Mouse (Mus musculus) adrenal gland, postnatal 14 days (tissue): Measurements from ENCODE around the gene Plekha7. TPM values are rescaled to one million over a fixed set of nuclear protein-coding genes. Genes with fewer than 3 reads are reported as not detected.

ENCODE experiments used
- DNase-seq: peaks from one replicate; pipeline ENCODE4 v3.0.0; 2021; ENCODE audit warnings: mixed read lengths
- total RNA-seq: library from RNA; stranded (reverse); gene quantifications from 2 replicates; pipeline ENCODE4 v1.2.3, GENCODE M21; 2021

Gene Plekha7
- total RNA-seq, 1 experiment from 2014 or later: 10.3 TPM

DNA sequence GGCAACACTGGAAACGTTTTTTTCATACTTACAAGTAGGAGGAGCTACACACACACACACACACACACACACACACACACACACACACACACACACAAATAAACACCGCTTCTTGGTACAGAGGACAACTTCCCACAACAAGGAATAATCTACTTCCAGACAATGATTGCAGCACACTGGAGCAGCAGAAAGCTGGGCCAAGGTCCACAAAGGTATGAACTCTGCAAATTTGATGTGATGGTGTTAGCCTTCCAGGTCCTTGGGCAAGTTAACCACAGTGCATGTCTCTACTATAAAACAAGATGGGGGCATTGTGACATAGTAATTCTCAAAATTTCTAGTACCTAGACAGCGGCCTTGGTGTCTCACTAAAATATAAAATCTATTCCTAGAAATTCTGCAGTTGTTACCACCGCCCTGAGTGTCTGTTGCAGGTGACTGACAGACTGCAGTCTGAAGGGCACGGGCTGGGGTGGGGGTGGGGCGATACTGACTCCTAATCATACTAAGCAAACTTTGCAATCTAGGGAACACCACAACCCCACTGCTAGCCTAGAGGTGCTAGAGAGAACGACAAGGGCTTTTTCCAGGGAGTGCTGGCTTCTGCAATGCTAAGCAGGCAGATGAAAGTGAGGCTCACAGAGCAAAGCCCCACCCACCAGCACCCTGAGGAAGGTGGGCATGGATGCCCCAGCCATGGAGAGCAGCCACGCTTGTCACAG, 85.7 kb downstream of the Plekha7 start:
- DNase-seq: no peak

DNA sequence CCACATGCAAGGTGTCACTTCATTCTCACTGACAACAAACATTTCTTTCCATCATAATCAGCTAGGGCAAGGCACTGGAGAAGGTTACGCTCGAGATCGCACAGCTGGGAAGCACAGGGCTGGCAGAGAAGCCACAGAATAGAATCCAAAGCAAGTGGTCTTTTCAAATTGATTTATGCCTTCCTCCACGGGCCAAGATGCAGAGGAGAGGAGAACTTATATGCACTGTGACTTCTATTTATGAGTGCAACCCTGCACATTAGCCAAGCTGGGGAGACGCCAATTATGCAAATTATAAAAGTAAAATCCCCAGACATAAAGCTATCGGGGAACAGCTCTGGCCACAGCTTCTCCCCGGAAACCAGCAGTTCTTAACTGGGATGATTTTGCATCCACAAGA, 86.3 kb downstream of the Plekha7 start:
- DNase-seq: no peak

DNA sequence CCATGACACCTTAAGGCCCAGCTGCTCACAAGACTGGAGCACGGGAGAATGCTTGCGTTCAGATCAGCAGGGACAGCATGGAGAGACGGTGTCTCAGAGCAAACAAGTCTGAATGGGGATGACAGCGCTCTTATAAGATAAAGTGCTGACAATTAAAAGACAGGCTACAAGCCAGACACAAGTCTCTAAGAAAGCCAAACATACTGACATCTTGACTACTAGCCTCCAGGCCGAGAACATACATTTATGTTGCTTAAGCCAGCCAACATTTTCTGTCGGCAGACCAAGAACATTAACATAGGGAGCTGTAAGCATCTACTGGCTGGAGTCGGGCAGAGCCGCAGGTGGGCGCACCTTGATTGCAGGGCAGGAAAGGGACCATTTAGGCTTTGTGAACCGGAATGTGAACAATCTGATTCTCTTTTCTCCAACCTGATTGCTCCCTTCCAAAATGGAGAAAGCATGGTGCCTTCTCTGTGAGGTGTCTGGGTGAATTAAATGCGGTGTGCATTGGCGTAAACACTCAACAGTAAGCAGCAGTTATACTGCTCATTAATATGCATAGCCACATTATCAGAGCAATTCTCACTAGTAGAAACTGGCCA, 88.0 kb downstream of the Plekha7 start:
- DNase-seq: no peak

GRCm38 (mm10) chr7:116217747-116218146, 90.4 kb downstream of the Plekha7 start:
- DNase-seq: no peak

DNA sequence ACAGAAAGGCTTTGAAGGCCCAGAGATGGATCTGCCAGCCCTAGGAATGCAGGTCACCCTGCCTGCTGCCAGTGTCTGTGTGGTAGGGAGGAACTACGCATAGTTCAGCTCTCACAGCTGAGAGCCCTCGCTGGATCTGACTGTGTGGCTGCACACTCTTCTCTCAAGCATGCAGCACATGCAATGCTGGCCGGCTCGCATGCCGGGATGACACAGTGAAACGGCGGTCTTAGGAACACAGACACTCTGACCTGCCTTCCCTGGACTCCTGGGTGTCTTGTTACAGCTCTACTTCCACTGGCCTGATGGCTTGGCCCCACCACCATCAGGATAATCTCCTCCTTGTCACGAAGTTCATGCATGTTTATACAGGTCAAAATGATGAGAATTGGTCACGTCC, 96.3 kb downstream of the Plekha7 start:
- DNase-seq: no peak

- DNase-seq: no peak
Observed at GRCm38 (mm10) chr7:116209926-116210631, 98.1 kb downstream of the Plekha7 start.

GRCm38 (mm10) chr7:116208880-116209279, 99.3 kb downstream of the Plekha7 start:
- no peak for DNase-seq

DNA sequence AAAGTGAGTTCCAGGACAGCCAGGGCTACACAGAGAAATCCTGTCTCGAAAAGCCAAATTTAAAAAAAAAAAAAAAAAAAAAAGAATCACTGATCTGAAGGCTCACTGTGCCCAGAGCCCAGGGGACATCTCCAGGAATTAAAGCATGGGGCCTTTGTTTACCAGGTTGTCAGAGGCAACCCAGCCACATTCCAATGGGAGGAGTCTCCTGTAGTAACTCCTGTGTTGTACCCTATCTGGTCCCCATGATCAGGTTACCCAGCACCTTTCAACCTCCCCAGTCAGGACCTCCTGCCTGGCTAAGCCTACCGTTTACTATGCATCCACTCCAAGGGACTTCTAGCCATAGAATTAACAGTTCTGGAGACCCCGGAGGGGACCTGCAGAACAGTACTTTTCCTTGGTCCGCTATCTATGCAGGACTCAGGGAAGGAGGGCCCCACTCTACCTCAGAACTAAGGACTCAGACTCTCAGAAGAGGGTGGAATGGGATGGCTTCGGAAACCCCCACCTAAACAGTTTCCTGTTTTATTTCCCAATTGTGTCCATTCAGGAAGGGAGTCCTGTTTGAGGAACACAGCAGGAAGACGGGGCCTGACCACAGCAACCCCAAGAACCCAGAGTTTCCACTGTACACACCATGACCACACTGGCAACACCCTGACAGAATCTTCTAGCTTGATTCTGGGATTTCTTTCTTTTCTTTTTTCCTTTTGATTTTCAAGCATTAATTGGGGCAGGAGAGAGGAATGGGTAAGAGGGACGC, 101.2 kb downstream of the Plekha7 start:
- no peak for DNase-seq

DNA sequence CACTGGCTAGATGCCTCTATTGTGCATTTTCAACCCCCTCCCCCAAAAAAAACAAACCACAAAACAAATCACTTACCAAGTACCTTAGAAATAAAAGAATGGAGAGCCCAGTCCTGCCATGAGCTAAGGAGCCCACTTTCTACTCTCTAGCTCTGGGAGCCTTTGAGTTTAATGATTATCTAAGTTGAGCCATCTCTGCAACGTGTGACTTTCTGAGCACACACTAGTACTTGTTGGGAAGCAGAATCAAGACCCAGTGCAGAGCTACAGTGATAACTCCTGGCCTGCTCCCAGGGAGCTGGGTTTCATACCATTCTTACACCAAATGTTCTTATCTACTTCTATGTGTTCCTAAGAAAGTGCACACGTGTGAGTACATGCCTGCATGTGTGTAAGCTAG, 102.7 kb downstream of the Plekha7 start:
- no peak for DNase-seq

GRCm38 (mm10) chr7:116202033-116202681, 106.0 kb downstream of the Plekha7 start:
- DNase-seq: peak; percentile 15

DNA sequence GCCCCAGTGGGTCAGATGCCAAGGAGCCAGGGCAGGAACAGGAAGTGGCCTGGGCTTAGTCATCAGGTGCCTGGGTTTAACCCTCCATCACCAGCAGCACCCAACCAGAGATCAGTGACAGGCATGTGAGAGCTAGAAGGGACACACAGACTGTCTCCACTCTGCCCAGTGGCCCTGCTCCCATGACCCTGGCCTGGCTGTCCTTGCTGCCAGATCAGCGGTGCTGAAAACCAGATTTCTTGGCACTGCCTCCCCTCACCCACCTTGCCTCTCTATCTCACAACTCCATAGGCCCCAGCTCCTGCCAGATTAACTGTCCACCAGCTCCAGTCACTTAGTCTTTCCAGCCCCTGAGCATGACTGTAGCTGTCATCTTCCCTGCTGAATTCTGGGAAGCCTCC, 107.2 kb downstream of the Plekha7 start:
- DNase-seq: peak; percentile 54

GRCm38 (mm10) chr7:116200544-116200943, 107.6 kb downstream of the Plekha7 start:
- DNase-seq: no peak

GRCm38 (mm10) chr7:116198902-116199301, 109.3 kb downstream of the Plekha7 start:
- DNase-seq: no peak

DNA sequence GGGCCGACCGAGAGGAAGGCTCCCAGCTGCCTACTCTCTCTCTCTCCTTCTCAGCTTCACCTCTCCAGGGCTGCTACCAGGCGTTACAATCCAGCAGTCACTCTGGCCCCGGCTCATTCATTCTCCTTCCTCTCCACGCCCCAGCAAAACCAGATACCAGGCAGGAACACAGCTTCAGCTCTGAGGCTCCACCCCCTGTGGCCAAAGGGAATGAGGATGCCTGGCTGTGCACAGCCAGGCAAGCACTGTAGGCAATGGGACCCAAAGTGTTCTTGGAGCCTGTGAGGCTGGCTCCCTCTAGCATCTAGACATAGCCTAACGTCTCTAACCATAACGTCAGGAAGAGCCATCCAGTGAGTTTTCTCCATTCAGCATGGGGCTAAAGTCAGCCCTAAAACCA, 109.8 kb downstream of the Plekha7 start:
- peak; percentile 40 for DNase-seq

DNA sequence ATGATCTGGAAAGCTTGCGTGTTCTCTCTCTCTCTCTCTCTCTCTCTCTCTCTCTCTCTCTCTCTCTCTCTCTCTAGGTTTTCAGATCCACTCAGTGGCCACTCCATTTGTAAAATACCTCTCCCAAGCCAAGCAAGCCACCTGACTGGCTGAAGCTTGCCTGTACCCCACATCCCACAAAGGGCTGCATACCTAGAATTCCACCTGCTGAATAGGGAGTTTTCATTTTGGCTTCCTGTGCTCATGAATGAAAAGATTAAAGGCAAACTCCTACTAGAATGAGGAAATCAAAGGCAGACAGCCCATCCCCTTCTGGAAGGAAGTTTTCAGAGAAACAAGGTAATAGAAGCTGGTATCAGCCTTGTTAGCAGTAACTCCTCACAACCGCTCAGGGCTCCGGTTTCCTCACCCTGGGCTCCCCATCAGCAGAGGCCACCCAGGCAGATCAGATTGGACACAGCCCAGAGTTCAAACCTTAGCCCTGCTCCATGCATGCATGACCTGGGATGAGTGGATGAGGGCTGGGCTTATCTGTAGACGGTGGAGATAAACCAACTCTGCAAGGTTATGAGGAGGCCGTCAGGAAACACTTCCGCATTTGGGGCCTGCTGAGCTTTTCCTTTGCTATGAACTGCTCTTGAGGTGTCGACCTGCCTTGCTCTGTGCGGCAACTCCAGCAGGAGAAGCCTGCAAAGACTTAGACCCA, 111.0 kb downstream of the Plekha7 start:
- no peak for DNase-seq

DNA sequence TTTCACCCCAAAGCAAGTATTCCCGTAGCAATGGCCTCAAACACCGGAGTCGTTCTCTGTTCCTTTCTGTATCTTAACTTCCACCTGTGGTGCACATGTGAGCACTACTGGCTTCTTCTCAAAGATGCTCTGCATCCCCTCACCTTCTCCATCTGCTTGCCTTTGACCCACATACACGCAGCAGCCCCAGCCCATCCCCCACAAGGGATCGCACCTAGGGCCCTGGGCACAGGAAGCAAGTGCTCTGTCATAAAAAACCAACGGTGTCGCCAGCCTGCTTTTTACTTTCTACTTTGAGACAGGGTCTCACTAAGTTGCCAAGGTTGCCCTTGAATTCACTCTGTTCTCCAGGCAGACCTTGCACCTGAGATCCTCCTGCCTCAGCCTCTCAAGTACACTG, 113.2 kb downstream of the Plekha7 start:
- no peak for DNase-seq

DNA sequence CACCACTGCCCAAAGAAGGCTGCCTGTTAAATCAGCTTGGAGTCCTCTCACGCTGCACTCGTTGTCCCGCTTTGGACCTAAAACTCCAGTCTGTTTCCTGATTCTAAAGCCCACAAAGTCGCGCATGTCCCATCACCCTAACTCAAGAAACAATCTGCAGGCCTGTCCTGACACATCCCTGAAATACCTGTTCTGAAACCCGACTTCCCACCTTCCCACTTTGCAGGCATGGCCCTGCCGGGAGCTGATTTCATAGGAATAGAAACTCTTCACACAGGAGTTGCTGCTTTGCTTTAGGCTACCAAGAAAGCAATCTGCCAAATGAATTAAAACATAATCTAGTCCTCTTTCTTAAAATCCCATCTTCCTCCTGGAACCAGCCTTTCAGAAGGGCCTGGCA, 115.2 kb downstream of the Plekha7 start:
- no peak for DNase-seq

DNA sequence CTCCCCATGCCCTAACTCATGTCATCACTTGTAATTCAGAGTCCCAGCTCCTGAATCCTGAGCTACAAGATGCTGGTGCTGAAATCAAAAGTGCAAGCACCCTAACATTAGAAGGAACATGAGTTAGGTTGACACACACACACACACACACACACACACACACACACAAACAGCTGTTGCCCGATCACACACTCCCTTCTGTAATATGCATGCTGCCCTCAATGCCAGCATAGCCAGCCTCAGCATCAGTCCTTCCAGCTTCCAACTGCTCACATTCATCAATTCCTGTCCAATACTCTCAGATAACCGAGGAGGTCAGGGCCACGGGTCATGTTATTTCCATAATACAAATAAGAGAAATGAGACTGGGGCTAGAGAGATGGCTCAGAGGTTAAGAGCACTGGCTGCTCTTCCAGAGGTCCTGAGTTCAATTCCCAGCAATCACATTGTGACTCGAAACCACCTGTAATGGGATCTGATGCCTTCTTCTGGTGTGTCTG, 116.0 kb downstream of the Plekha7 start:
- peak; percentile 46 for DNase-seq

GRCm38 (mm10) chr7:116191138-116191537, 117.0 kb downstream of the Plekha7 start:
- no peak for DNase-seq

DNA sequence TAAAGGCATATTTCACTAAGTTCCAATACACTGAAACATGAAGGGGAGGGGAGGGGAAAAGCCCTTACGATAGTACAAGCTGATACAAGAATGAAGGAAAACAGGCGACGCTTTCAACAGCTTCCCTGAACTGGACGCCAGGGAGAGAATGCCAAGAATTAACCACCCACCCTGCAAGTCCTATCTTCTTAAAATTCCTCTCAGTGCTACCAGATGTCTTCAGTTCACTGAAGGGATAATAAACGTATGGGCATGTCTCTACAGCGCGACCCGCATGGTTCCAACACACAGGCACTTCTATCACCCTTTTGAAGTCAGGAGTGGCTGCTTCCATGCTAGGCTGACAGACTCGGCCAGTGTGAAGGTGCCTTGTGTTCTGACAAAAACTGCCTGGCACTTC, 118.5 kb downstream of the Plekha7 start:
- no peak for DNase-seq

GRCm38 (mm10) chr7:116188391-116188790, 119.8 kb downstream of the Plekha7 start:
- no peak for DNase-seq
